Mouse (Mus musculus) neural tube, embryonic 12.5 days (tissue): ENCODE results near the gene Unkl. TPM values are rescaled to one million over a fixed set of nuclear protein-coding genes. Genes with fewer than 3 reads are reported as not detected.

Experiments used
- ATAC-seq: fragments of 200-750 bp; cut with Nextera tagmentation; 2 replicates; pipeline ENCODE4 v1.8.0; 2017; ENCODE audit warnings: low read depth, mild to moderate bottlenecking, moderate TSS enrichment, moderate library complexity; ENCODE audit not compliant: low FRiP score
- H3K27ac ChIP-seq: fragments of 300-500 bp; sonication (generic); 2 replicates; pipeline ENCODE4 v1.5.1; 2016
- H3K27me3 ChIP-seq: fragments of 300-500 bp; sonication (generic); replicated peaks from 2 replicates; pipeline ENCODE4 v1.6.1; 2016; ENCODE audit warnings: mild to moderate bottlenecking
- H3K36me3 ChIP-seq: fragments of 300-500 bp; sonication (generic); 2 replicates; pipeline ENCODE4 v1.6.1; 2016; ENCODE audit warnings: mild to moderate bottlenecking
- H3K4me1 ChIP-seq: fragments of 300-500 bp; sonication (generic); 2 replicates; pipeline ENCODE4 v1.6.1; 2016
- H3K4me2 ChIP-seq: fragments of 300-500 bp; sonication (generic); replicated peaks from 2 replicates; pipeline ENCODE4 v1.6.1; 2016; ENCODE audit warnings: mild to moderate bottlenecking
- H3K4me3 ChIP-seq: fragments of 300-500 bp; sonication (generic); 2 replicates; pipeline ENCODE4 v1.5.1; 2016
- H3K9ac ChIP-seq: fragments of 300-500 bp; sonication (generic); 2 replicates; pipeline ENCODE4 v1.6.1; 2016; ENCODE audit warnings: mild to moderate bottlenecking
- H3K9me3 ChIP-seq: fragments of 300-500 bp; sonication (generic); 2 replicates; pipeline ENCODE4 v1.6.1; 2016; ENCODE audit warnings: mild to moderate bottlenecking
- WGBS: fragments of 180-500 bp; shearing (Covaris S2); methylation state at CpG from one replicate; pipeline ENCODE4 v1.1.7; 2016; 5-methylcytosine and 5-hydroxymethylcytosine counted together
- polyA plus RNA-seq: library from polyadenylated mRNA; unstranded; fragments of >200 nt; fragmentation: Nextera tagmentation; extraction: Ambion mirVana; gene quantifications from 2 replicates; pipeline ENCODE4 v1.2.1, GENCODE M21; 2016

The Unkl gene
- polyA plus RNA-seq, 1 experiment from 2014 or later: 9.4 TPM

DNA sequence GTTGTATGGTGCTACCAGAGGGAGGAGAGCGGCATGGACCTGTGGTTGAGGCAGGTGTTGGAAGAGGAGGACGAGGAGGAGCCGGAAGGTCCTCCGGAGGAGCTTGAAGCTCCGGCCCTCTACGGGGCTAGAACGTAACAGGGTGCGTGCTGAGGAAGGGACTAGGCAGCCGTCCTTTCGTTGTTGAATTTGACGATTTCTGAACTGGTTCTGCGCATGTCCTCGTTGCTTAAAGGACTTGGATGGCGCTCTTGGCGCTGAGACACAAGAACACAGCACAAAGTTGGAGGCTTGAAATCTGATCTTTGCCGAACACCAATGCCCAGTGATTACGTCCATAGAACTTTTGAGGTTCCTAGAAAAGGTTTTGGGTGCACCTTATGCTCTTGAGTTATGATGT, 3.2 kb upstream of the Unkl start:
- Histone ChIP-seq H3K36me3 (no peaks in the 10 kb centered on the region), H3K4me3 (peak overlapping the region; percentile 78), H3K4me2 (peak overlapping the region; percentile 96), H3K9ac (peak overlapping the region; percentile 87), H3K9me3 (no peaks in the 10 kb centered on the region), H3K27me3 (no peaks in the 10 kb centered on the region), H3K27ac (no peak overlapping the region), H3K4me1 (peaks cover 25% of the 10 kb centered on the region)
- ATAC-seq: peak; percentile 15; the same call in 1 of the 2 replicates
- 10% methylated on average over 17 of the region's 17 CpGs for WGBS

DNA sequence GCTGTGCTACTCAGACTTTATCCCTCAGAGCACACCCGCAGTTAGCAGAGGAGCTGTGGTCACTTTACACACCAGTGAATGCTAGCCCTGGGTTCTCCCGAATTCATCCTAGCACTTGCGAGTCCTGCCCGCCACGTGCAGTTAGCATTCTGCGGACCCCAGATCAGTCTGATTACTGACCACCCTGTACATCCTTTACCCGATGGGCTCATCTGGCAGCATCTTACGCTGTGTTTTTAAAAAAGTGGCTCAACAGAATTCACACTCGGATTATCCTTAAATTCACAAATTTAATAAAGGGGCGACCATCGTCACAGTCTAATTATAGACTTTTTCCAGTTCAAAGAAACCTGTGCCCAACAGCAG, 430 bp upstream of the Unkl start:
- H3K27ac ChIP-seq: no peak overlapping the region
- peak overlapping the region; percentile 98 for H3K4me3 ChIP-seq
- peak overlapping the region; percentile 82 for H3K9ac ChIP-seq
- ATAC-seq: no peak
- H3K9me3 ChIP-seq: no peaks in the 10 kb centered on the region
- H3K4me2 ChIP-seq: peak overlapping the region; percentile 86
- H3K4me1 ChIP-seq: peaks cover 29% of the 10 kb centered on the region
- 7% methylated on average over 11 of the region's 11 CpGs for WGBS
- peaks cover 8% of the 10 kb centered on the region; the same call in 1 of the 2 replicates for H3K36me3 ChIP-seq
- H3K27me3 ChIP-seq: no peaks in the 10 kb centered on the region

DNA sequence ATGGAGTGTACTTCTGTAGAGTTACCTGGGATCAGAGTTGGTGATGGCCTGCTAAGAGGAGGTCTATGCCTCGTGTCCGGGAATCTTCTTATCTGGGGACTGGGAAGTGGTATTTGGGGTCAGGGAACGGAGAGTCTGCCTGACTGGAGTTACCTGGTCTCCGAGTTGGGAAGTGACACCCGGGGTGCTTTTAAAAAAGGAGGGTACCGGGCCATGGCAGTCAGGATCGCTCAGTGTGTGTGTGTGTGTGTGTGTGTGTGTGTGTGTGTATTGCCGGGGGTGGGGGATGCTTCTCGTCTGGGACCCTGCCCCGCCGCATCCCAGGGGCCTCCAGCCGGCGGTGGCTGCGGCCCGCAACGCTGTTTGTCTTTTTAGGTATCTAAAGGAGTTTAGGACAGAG, 894 bp downstream of the Unkl start:
- Histone ChIP-seq H3K4me3 (peak overlapping the region; percentile 98), H3K4me1 (peaks cover 25% of the 10 kb centered on the region), H3K9ac (peak overlapping the region; percentile 82), H3K9me3 (no peaks in the 10 kb centered on the region), H3K4me2 (peak overlapping the region; percentile 86), H3K27me3 (no peaks in the 10 kb centered on the region), H3K27ac (no peak overlapping the region), H3K36me3 (peaks cover 8% of the 10 kb centered on the region; the same call in 1 of the 2 replicates)
- 5% methylated on average over 15 of the region's 16 CpGs for WGBS
- ATAC-seq: no peak

DNA sequence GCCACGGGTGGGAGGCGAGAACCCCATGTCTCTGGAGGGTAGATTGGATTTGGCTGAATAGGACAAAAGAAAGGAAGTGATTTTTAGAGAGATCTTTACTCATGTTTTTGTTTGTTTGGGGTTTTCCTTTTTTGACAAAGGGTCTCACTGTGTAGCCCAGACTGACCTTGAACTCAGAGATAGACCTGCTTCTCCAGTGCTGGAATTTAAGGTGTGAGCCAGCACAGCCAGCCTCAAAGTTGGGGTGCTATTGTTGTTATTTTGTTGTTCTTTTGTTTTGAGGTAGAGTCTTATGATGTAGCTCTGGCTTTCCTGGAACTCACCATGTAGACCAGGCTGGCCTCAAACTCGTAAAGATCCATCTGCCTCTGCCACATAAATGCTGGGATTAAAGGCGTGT, 14.2 kb downstream of the Unkl start:
- no peak for ATAC-seq
- no peaks in the 10 kb centered on the region for H3K4me1 ChIP-seq
- no peak overlapping the region for H3K4me2 ChIP-seq
- no peak overlapping the region for H3K9ac ChIP-seq
- peaks cover 52% of the 10 kb centered on the region for H3K36me3 ChIP-seq
- WGBS: 96% methylated on average over 4 of the region's 4 CpGs
- H3K9me3 ChIP-seq: no peaks in the 10 kb centered on the region
- no peaks in the 10 kb centered on the region for H3K27me3 ChIP-seq
- no peak overlapping the region for H3K27ac ChIP-seq
- no peak overlapping the region for H3K4me3 ChIP-seq

DNA sequence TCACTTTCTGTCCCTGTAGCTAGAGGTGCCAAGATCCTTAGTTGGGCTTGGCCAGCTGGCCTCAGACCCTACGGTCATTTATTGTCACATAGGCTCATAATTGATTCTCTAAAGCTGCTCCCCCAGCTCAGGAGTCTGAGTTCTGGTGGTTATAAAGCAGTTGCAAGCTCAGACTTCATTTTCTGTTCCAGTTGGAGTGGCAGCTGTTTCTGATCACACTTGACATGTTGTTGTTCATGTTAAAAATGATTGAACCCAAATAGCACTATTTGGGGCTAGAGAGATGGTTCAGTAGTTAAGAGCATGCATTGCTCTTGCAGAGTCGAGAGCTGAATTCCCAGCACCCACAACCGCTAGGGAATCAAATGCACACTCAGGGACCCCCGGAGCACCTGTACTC, 21.8 kb downstream of the Unkl start:
- 94% methylated on average over 4 of the region's 4 CpGs for WGBS
- H3K4me1 ChIP-seq: no peaks in the 10 kb centered on the region
- no peak overlapping the region for H3K4me3 ChIP-seq
- H3K4me2 ChIP-seq: no peak overlapping the region
- no peaks in the 10 kb centered on the region for H3K27me3 ChIP-seq
- no peak overlapping the region for H3K27ac ChIP-seq
- no peak overlapping the region for H3K9ac ChIP-seq
- no peak for ATAC-seq
- H3K9me3 ChIP-seq: no peaks in the 10 kb centered on the region
- peaks cover 89% of the 10 kb centered on the region for H3K36me3 ChIP-seq

DNA sequence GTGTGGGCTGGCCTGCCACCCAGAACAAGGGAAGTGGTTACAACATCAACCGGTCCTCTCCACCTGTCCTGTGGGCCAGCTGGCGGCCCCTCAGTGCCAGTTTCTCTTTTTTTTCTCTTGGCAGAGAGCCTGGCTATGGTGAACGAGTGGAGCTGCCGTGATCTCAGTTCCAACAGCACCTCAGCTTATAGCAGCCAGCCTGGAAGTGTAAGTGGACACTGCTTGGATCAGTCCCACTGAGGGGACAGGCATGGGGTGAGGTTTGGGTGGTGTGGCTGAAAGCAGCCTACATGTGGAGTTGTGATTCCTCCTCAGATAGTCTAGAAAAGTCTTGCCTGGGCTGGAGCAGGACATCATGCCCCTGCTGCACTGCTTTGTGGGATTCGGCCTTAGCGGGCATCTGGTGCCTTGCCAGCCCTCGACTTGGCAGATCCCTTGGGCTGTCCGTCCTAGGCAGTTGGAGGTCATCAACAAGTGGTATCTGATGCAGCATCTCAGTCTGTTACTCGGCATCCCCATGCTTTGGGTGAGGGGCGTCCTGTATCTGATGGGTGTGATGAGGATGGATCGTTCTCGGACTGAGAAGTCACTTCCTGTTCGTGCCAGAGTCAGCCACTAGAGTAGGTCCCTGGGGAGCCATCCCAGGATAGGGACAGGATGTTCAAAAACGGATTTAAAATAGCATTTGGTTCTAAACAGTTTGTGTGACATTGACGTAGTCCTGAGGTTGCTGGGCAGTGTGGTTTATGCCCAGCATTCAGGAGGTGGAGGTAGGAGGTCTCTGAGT, 22.7 kb downstream of the Unkl start:
- Histone ChIP-seq H3K4me2 (no peak overlapping the region), H3K4me3 (no peak overlapping the region), H3K27ac (no peak overlapping the region), H3K9ac (no peak overlapping the region), H3K9me3 (no peaks in the 10 kb centered on the region), H3K4me1 (no peaks in the 10 kb centered on the region), H3K27me3 (no peaks in the 10 kb centered on the region), H3K36me3 (peaks cover 86% of the 10 kb centered on the region)
- no peak for ATAC-seq
- 90% methylated on average over 15 of the region's 15 CpGs for WGBS

DNA sequence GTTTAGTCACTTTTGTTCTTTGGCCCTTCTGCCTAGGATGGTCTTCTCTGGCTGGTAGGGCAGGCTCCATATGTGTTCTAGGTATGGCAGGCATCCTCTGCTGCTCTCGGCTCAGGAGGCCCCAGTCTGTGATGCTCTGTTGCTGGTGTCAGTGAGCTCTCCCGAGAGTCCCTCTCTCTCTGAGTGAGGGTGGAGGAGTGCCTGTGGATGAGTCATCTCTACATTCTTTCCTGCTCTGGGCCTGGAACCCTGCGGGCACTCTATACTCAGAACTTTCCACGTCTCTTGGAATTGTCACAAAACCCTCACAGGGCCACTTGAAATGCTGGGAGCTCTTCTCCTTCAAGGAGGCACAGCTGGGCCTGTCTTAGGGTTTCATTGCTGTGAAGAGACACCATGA, 23.5 kb downstream of the Unkl start:
- peaks cover 82% of the 10 kb centered on the region for H3K36me3 ChIP-seq
- 93% methylated on average over 4 of the region's 4 CpGs for WGBS
- no peak overlapping the region for H3K9ac ChIP-seq
- no peak overlapping the region for H3K4me2 ChIP-seq
- no peaks in the 10 kb centered on the region for H3K4me1 ChIP-seq
- no peaks in the 10 kb centered on the region for H3K27me3 ChIP-seq
- no peak for ATAC-seq
- no peak overlapping the region for H3K27ac ChIP-seq
- no peak overlapping the region for H3K4me3 ChIP-seq
- H3K9me3 ChIP-seq: no peaks in the 10 kb centered on the region

DNA sequence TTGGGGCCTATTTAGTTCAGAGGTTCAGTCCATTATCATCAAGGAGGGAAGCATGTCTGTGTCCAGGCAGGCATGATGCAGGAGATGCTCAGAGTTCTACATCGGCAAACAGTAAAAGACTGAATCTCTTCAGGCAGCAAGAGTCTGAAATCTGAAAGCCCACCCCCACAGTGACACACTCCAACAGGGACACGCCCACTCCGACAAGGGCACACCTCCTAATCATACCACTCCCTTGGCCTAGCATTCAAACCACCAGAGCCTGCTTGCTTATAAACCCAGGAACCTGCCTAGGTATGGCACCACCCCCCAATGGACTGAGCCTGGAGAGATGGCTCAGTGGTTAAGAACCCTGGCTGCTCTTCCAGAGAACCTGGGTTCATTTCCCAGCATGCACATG, 27.2 kb downstream of the Unkl start:
- no peaks in the 10 kb centered on the region for H3K9me3 ChIP-seq
- WGBS: 79% methylated on average over 3 of the region's 3 CpGs
- no peak overlapping the region for H3K27ac ChIP-seq
- H3K27me3 ChIP-seq: no peaks in the 10 kb centered on the region
- H3K4me1 ChIP-seq: no peaks in the 10 kb centered on the region
- no peak overlapping the region for H3K4me2 ChIP-seq
- no peak for ATAC-seq
- peaks cover 61% of the 10 kb centered on the region for H3K36me3 ChIP-seq
- H3K9ac ChIP-seq: no peak overlapping the region
- no peak overlapping the region for H3K4me3 ChIP-seq

DNA sequence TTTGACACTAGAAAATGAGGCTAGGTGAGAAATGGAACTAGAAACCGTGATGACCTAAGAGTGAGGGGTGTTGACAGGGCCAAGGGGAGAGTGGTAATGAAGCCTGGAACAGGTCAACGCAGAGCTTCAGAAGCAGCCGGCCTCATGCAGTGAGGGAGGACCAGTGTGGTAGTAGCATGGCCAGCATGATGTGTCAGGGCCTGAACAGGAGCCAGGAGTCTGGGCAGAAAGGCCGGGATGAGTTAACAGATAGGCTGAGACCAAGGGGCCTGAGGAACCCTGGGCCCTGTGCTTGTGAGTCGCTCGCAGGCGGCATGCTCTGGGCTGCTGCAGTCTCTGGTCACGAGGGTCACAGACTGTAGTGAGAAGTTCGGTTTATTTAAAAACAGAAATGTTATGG, 30.8 kb downstream of the Unkl start:
- Histone ChIP-seq H3K4me2 (no peak overlapping the region), H3K27me3 (no peaks in the 10 kb centered on the region), H3K9me3 (no peaks in the 10 kb centered on the region), H3K4me3 (no peak overlapping the region), H3K4me1 (peaks cover 11% of the 10 kb centered on the region; the same call in 1 of the 2 replicates), H3K27ac (no peak overlapping the region), H3K36me3 (peaks cover 28% of the 10 kb centered on the region), H3K9ac (no peak overlapping the region)
- no peak for ATAC-seq
- WGBS: 92% methylated on average over 9 of the region's 9 CpGs

DNA sequence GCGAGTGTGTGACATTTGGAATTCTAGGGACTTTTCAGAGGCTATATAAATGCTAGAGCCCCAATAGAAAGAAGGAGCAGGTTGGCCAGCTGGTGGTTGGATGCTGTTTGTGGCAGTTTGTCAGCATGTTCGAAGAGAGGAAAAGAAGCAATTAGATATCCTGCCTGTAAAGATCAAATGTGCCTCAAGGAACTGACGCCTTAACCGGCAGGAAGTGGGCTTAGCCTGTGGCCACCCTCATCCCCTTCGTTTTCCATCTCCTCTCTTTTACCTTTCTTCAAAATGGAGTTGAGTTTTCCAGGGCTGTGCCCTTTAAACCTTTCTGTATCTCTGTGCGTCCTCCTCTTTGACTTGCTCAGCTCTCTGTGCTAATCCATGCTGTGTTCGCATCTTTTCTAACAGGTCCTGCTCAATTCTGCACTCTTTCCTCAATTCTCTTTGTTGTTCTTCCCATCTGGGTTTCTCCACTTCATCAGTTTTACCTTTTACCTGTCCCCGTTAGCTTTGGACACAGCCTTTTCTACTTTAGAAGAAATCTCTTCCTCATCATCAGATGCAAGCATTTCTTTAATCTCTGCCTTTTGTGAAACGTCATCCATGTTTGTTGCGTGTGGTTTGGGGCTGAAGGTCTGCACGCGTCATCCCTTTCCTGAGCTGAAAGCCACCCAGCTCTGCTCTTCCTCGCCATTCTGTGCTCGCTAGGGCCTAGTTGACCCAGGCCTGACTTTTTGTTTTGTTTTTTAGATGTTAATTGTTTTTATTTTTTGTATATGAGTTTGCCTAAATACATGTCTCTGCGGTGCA, 31.5 kb downstream of the Unkl start:
- no peaks in the 10 kb centered on the region for H3K9me3 ChIP-seq
- 92% methylated on average over 15 of the region's 15 CpGs for WGBS
- peaks cover 21% of the 10 kb centered on the region for H3K36me3 ChIP-seq

DNA sequence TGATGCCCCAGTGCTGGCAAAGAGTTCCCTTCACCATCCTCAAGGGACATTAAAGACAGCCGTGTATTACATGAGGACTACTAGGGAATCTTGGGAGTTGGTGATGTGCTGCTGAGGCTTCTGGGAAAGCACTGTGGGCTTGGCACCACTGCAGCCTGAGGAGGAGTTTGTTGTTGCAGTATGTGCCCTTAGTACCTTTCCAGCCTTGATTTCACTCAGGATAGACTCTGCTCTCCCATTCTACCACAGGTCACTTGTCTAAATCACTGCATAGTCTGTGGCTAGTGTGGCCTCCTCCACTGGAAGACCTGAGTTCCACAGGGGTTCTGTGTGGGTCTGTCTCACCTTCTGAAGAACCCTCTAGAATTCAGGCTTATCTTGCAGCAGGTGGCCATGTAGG, 32.5 kb downstream of the Unkl start:
- Histone ChIP-seq H3K4me3 (no peak overlapping the region), H3K4me2 (no peak overlapping the region), H3K9me3 (no peaks in the 10 kb centered on the region), H3K27ac (no peak overlapping the region), H3K27me3 (no peaks in the 10 kb centered on the region), H3K9ac (no peak overlapping the region), H3K36me3 (peaks cover 11% of the 10 kb centered on the region; the same call in 1 of the 2 replicates), H3K4me1 (peaks cover 11% of the 10 kb centered on the region; the same call in 1 of the 2 replicates)
- no peak for ATAC-seq
- WGBS: 89% methylated on average over 1 of the region's 1 CpGs

More for the DNA sequence above, 31.5 kb downstream of the Unkl start:
- Histone ChIP-seq H3K27ac (no peak overlapping the region), H3K9ac (no peak overlapping the region), H3K4me1 (peaks cover 11% of the 10 kb centered on the region; the same call in 1 of the 2 replicates), H3K4me2 (no peak overlapping the region), H3K4me3 (no peak overlapping the region), H3K27me3 (no peaks in the 10 kb centered on the region)
- ATAC-seq: no peak

DNA sequence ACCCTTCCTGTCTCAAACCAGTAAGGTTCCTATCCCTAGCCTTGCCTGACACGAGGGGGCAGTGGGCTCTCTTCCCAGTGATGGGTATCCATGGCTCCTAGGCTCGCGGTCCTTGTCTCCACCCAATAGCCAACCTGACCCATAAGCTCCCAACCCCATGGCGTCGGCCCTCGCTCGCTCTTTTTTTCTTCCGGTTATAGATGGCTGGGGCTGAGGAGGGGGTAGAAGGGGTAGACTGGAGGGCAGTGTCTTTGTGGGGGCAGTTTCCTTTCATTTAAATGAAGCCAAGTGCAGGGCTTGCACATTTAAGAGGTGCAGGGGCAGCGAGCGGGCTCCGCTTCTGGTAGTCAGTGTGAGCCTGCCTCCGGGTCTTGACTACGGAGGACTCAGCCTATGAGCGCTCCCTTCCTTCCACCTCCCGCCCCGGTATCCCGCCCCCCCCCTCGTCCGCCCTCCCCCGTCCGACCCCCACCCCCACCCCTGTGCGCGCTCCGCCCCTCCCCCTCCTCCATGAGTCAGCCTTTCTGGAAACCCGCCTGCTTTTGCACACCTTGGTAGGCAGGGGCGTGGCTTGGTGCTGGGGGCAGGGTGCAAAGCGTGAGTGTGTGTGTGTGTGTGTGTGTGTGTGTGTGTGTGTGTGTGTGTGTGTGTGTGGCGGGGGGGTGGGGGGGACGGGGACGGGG, 33.8 kb downstream of the Unkl start:
- ATAC-seq: peak; percentile 76
- WGBS: 2% methylated on average over 27 of the region's 30 CpGs
- no peaks in the 10 kb centered on the region for H3K27me3 ChIP-seq
- H3K4me2 ChIP-seq: peak overlapping the region; percentile 56
- no peak overlapping the region for H3K27ac ChIP-seq
- no peaks in the 10 kb centered on the region for H3K9me3 ChIP-seq
- peak overlapping the region; percentile 23 for H3K9ac ChIP-seq
- peak overlapping the region; percentile 34 for H3K4me3 ChIP-seq
- H3K4me1 ChIP-seq: peaks cover 11% of the 10 kb centered on the region; the same call in 1 of the 2 replicates
- peaks cover 9% of the 10 kb centered on the region; the same call in 1 of the 2 replicates for H3K36me3 ChIP-seq
